Mouse (Mus musculus): ENCODE data around the gene Pam.

GRCm38 (mm10) chr1:98095991-98096330, 515 bp upstream of the Pam start:
- TF ChIP-seq CTCF (IDR thresholded peaks at IDR 0.05; ENCODE audit: borderline replicate concordance, insufficient read depth, low read depth, low read length) = no peak
- no peak for TF ChIP-seq POLR2A (IDR thresholded peaks at IDR 0.05; ENCODE audit: borderline replicate concordance, insufficient read depth, low read length)

Measured in cerebellum, adult 2 months (tissue).